Mouse (Mus musculus) E14TG2a.4 (cell line): Measurements from ENCODE around the gene Fars2.

ENCODE experiments used
- H3K27me3 ChIP-seq: 2 replicates; pipeline ENCODE4 v1.6.1; 2014; ENCODE audit warnings: low read length, control low read depth; ENCODE audit not compliant: insufficient read depth
- H3K36me3 ChIP-seq: 2 replicates; pipeline ENCODE4 v1.6.1; 2014; ENCODE audit warnings: low read length, control low read depth; ENCODE audit not compliant: insufficient read depth
- H3K4me1 ChIP-seq: replicated peaks from 2 replicates; pipeline ENCODE4 v1.6.1; 2014; ENCODE audit warnings: low read depth, low read length, control low read depth
- H3K4me3 ChIP-seq: replicated peaks from 2 replicates; pipeline ENCODE4 v1.5.1; 2014; ENCODE audit warnings: mild to moderate bottlenecking, low read length
- H3K9me3 ChIP-seq: 2 replicates; pipeline ENCODE4 v1.6.1; 2014; ENCODE audit warnings: low read length, control low read depth
- CTCF ChIP-seq: conservative IDR thresholded peaks from 2 replicates; pipeline ENCODE4 v1.5.1; 2014; ENCODE audit warnings: low read length
- NANOG ChIP-seq: IDR thresholded peaks from 2 replicates; pipeline ENCODE4 v1.6.1; 2014; ENCODE audit warnings: borderline replicate concordance, low read length, mixed read lengths
- POU5F1 ChIP-seq: IDR thresholded peaks from 2 replicates; pipeline ENCODE4 v1.6.1; 2014; ENCODE audit warnings: low read length, borderline replicate concordance

The Fars2 gene

DNA sequence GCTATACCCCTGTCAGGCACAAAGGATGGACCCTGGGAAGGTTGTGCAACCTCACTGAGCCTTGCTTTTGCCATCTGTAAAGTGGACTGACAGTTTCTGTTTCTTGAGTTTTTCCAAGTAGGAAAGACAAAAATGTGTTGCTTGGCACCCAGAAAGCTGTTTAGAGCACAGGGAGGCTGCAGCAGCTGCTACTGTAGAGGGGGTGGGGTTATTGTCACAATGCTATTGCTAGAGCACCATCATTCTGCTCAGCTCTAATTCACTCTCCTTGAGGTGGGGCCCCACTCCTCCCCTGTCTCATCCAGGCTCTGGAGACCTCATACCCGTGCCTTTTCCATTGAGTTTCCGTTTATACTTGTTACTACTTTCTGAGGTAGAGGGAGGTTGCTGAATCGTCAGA, 375.2 kb downstream of the Fars2 start:
- H3K9me3 ChIP-seq = peaks cover 4% of the 10 kb centered on the region; the same call in 1 of the 2 replicates
- no peak for TF ChIP-seq POU5F1
- H3K27me3 ChIP-seq = no peaks in the 10 kb centered on the region
- H3K4me1 ChIP-seq = no peaks in the 10 kb centered on the region
- H3K4me3 ChIP-seq = no peak overlapping the region
- H3K36me3 ChIP-seq = no peaks in the 10 kb centered on the region

DNA sequence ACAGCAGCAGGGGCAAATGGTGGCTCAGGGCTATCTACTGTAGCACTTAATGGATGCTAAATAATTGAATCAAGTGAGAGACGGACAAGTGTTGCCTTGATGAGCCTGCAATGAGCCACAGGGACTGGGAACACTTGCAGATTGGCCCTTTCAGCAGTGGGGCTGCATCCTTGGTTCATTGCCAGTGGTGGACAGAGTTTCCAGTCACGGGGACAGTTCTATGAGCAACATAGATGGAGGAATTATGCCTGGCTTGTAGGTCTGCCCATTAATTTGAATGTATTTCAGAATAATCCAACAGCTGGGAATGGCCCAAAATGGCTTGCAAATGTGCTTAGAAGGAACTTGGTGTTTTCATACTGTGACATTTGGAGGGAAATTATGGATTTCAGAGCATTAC, 376.1 kb downstream of the Fars2 start:
- no peaks in the 10 kb centered on the region for H3K36me3 ChIP-seq
- H3K4me1 ChIP-seq = no peaks in the 10 kb centered on the region
- H3K27me3 ChIP-seq = no peaks in the 10 kb centered on the region
- no peak overlapping the region for H3K4me3 ChIP-seq
- peaks cover 4% of the 10 kb centered on the region; the same call in 1 of the 2 replicates for H3K9me3 ChIP-seq
- TF ChIP-seq NANOG = no peak
- TF ChIP-seq CTCF = no peak
- TF ChIP-seq POU5F1 = no peak

DNA sequence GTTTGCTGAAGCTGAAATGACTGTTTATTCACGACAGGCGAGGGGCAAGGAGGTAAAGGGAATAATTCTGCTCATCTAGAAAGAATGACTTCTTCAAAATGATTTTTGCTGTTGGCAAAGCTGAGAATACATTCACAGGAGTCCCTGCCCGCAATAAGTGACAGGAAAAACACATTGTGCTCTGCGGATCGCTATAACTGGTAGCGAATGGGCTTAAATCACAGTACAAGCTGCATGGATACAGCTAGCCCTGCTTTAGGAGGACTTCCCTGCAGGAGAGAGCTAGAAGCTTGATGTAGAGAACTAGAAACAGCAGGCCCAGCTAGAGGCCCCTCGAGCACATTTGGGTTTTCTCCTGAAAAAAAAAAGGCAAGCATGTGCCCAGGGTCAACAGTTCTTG, 376.6 kb downstream of the Fars2 start:
- H3K9me3 ChIP-seq = peaks cover 4% of the 10 kb centered on the region; the same call in 1 of the 2 replicates
- TF ChIP-seq CTCF = no peak
- TF ChIP-seq POU5F1 = no peak
- H3K4me3 ChIP-seq = no peak overlapping the region
- H3K36me3 ChIP-seq = no peaks in the 10 kb centered on the region
- no peaks in the 10 kb centered on the region for H3K4me1 ChIP-seq
- no peaks in the 10 kb centered on the region for H3K27me3 ChIP-seq

DNA sequence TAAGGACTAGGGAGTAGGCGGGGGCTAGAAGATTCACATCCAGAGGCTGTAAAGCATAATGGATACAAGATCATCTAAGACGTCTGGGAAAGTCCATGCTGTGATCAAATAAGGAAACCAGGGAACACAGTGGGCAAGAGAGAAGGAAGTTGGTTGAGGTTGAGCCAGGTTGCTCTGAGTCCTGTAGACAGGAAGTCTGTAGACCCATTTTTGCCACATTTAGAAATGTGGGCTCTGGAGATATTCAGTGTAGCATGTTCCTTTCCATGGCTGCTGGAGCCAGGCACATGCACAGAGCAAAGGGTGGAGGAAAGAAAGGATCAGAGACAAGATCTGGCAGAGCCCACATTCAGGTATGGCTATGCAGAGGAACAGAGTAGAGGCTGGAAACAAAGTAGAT, 378.8 kb downstream of the Fars2 start:
- no peaks in the 10 kb centered on the region for H3K36me3 ChIP-seq
- peaks cover 4% of the 10 kb centered on the region; the same call in 1 of the 2 replicates for H3K9me3 ChIP-seq
- no peaks in the 10 kb centered on the region for H3K27me3 ChIP-seq
- no peaks in the 10 kb centered on the region for H3K4me1 ChIP-seq
- no peak for TF ChIP-seq NANOG
- no peak for TF ChIP-seq CTCF
- no peak for TF ChIP-seq POU5F1
- no peak overlapping the region for H3K4me3 ChIP-seq

DNA sequence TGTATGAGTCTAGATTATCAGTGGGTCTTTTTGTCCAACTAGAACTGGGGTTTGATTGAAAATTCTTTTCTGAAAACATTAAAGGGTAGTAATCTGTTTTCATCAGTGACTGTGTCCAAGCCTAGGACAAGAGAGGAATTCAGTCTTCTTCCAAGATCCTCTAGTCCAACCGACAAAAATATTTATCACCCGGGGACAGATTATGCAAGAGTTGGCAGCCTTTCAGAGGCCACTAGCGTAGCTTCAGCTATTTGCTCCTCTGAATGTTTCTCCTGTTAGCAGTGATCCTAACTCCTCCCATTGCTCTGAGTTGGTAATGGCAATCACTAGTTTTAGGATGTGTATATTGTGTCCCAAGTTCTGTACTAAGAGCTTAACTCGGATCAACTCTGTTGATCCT, 380.1 kb downstream of the Fars2 start:
- Histone ChIP-seq H3K36me3 (no peaks in the 10 kb centered on the region), H3K27me3 (no peaks in the 10 kb centered on the region), H3K9me3 (peaks cover 4% of the 10 kb centered on the region; the same call in 1 of the 2 replicates), H3K4me1 (no peaks in the 10 kb centered on the region), H3K4me3 (no peak overlapping the region)
- TF ChIP-seq CTCF (no peak), NANOG (no peak), POU5F1 (no peak)

DNA sequence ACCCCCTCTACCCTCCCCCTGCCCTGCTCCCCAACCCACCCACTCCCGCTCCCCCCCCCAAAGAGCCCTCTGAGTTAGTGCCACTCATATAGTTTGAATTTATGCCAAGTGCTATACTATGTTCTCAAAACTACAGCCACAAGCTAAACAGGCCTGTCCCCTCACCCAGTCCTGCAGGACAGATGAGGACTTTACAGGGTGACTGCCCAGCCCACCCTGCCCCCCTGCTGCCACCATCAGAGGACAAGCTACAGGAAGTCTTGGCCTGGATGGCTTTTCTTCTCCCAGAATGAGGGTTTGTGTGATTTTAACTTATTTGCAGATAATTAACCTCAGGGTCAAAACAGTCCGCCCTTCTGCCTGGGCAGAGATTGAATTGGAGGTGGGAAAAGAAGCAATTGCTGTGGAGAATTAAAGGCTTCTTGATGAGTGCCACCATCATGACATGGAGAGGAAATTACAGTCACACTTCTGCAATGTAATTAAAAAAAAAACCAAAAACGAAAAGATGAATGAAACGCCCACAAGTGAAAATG, 383.2 kb downstream of the Fars2 start:
- no peak overlapping the region for H3K4me3 ChIP-seq
- H3K36me3 ChIP-seq = no peaks in the 10 kb centered on the region
- no peaks in the 10 kb centered on the region for H3K4me1 ChIP-seq
- peaks cover 2% of the 10 kb centered on the region; the same call in 1 of the 2 replicates for H3K9me3 ChIP-seq
- no peaks in the 10 kb centered on the region for H3K27me3 ChIP-seq
- TF ChIP-seq POU5F1 (no peak), CTCF (no peak), NANOG (no peak)

DNA sequence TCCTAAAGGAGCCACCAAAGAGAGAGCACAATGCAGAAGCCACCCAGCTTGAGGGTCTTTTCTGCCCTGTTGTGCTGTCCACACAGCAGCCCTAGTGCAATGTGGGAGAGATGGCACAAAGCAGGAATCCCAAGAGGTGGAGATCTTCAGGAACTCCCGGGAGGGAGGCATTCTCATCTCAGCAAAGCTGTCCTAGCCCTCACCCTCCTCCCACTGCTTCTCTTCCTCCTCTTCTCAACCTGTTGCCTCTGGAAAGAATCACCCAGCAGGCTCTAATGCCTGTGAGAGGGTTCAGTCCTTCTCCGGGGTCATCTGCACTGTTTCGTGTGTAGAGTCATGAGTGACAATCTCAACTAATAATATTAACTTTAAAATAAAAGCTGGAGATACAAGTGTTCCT, 386.3 kb downstream of the Fars2 start:
- Histone ChIP-seq H3K4me3 (no peak overlapping the region), H3K27me3 (no peaks in the 10 kb centered on the region), H3K4me1 (no peaks in the 10 kb centered on the region), H3K36me3 (no peaks in the 10 kb centered on the region), H3K9me3 (no peaks in the 10 kb centered on the region)
- TF ChIP-seq POU5F1 (no peak), CTCF (no peak), NANOG (no peak)

DNA sequence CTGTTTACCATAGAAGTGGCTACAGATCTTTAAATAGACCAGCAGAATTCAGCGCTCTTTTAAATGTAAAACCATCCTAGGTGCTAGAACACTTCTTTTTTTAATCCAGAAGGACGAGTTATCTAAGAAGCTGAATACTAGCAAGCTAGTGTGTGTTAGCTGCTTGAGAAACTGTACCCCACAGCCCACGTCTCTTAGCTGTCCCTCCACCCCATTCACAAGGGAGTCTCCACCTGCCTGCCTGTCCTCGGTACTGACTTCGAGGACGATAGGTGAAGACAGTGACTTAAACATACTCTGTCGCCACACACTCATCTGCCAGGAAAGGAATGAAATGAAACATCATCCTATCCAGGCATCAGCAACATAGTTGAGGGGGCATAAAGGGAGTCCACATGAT, 386.8 kb downstream of the Fars2 start:
- no peak overlapping the region for H3K4me3 ChIP-seq
- H3K27me3 ChIP-seq = no peaks in the 10 kb centered on the region
- H3K4me1 ChIP-seq = no peaks in the 10 kb centered on the region
- no peak for TF ChIP-seq POU5F1
- TF ChIP-seq CTCF = no peak
- no peak for TF ChIP-seq NANOG
- no peaks in the 10 kb centered on the region for H3K9me3 ChIP-seq
- no peaks in the 10 kb centered on the region for H3K36me3 ChIP-seq

DNA sequence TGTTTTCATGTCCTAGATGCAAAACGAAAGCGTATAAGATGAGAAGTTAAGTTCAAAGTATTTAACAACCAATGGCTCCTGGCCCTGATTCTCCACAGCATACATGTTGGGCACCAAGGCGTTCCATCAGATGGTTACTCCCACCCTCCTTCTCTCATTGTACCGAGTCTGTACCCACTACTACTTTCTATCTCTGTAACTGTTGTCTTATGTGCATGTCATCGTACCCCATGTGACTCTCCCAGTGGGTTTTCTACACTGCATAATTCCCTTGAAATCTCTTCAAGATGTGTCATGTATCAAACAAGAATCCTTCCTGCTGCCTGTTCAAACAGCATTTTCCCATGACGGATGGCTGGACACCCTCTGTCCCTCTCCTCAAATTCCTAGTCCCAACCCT, 388.5 kb downstream of the Fars2 start:
- H3K4me1 ChIP-seq = no peaks in the 10 kb centered on the region
- no peak overlapping the region for H3K4me3 ChIP-seq
- TF ChIP-seq POU5F1 (no peak), NANOG (no peak), CTCF (no peak)
- H3K27me3 ChIP-seq = no peaks in the 10 kb centered on the region
- H3K9me3 ChIP-seq = no peaks in the 10 kb centered on the region
- no peaks in the 10 kb centered on the region for H3K36me3 ChIP-seq
